Mouse (Mus musculus) urinary bladder, postnatal 10 days (tissue): ENCODE measurements around the gene Esam.
A peak's percentile ranks its signal among the peaks of the same experiment; 100 is the strongest.

Experiments
- DNase-seq: peaks from one replicate; pipeline ENCODE4 v3.0.0; 2022; ENCODE audit warnings: low spot score

Gene Esam

GRCm38 (mm10) chr9:37527396-37528224, at the start of gene Esam:
Gene Esam (plus strand): TSS chr9:37528078.
- DNase-seq = no peak

GRCm38 (mm10) chr9:37485146-37485545, 42.7 kb upstream of the Esam start:
- DNase-seq = no peak

GRCm38 (mm10) chr9:37488041-37488440, 39.8 kb upstream of the Esam start:
- DNase-seq = no peak

GRCm38 (mm10) chr9:37488611-37489396, 39.1 kb upstream of the Esam start, which contains the start of gene Msantd2:
Gene Msantd2 (plus strand): TSS chr9:37489319.
- DNase-seq = peak; percentile 66

GRCm38 (mm10) chr9:37489446-37490120, 38.3 kb upstream of the Esam start:
- DNase-seq = no peak

- no peak for DNase-seq
Measured at GRCm38 (mm10) chr9:37495761-37496160, 32.1 kb upstream of the Esam start.

GRCm38 (mm10) chr9:37496325-37496724, 31.6 kb upstream of the Esam start:
- DNase-seq = no peak

GRCm38 (mm10) chr9:37500201-37500600, 27.7 kb upstream of the Esam start:
- DNase-seq = no peak

- no peak for DNase-seq
Measured at GRCm38 (mm10) chr9:37501170-37501569, 26.7 kb upstream of the Esam start.

- no peak for DNase-seq
Measured at GRCm38 (mm10) chr9:37504348-37504747, 23.5 kb upstream of the Esam start.

- DNase-seq = no peak
Measured at GRCm38 (mm10) chr9:37506023-37506422, 21.9 kb upstream of the Esam start.

- no peak for DNase-seq
Measured at GRCm38 (mm10) chr9:37512097-37512496, 15.8 kb upstream of the Esam start.

GRCm38 (mm10) chr9:37514456-37514855, 13.4 kb upstream of the Esam start:
- DNase-seq = no peak

GRCm38 (mm10) chr9:37517467-37517866, 10.4 kb upstream of the Esam start:
- no peak for DNase-seq

GRCm38 (mm10) chr9:37518991-37519390, 8.9 kb upstream of the Esam start:
- DNase-seq = no peak

GRCm38 (mm10) chr9:37519995-37520394, 7.9 kb upstream of the Esam start:
- DNase-seq = no peak

GRCm38 (mm10) chr9:37525461-37525860, 2.4 kb upstream of the Esam start:
- DNase-seq = no peak

- DNase-seq = no peak
Measured at GRCm38 (mm10) chr9:37526443-37527395, 1.2 kb upstream of the Esam start.

- no peak for DNase-seq
Measured at GRCm38 (mm10) chr9:37528225-37528970, 520 bp downstream of the Esam start.

GRCm38 (mm10) chr9:37530031-37530887, 2.4 kb downstream of the Esam start:
- no peak for DNase-seq
